Comparison of ENCODE assay signal across 1 mouse cellular context in the genomic region with DNA sequence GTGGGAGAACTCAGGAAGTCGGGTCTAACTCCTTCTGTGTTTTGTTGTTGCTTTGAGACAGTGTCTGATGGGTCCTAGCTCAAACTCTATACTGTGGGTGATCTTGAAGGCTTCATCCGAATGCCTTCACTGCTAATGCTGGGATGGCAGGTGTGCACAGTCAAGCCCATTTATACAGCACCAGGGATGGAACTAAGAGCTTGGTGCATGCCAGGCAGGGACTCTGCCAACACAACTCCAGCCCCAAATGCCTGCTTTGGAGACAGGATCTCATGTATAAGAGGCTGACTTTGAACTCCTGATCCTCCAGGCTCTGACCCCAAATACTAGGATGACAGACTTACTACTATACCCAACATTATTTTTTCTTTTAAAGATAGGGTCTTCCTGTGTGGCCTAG.
TF ChIP-seq lines count a peak whose summit lies in the region.

No protein-coding gene starts in this region.

TF ChIP-seq in ES-E14, 5 proteins besides CTCF, POLR2A, EP300 and RAD21 (continued from another document):
- TF ChIP-seq ZNF384 (IDR thresholded peaks at IDR 0.05; ENCODE audit: low read depth, low read length) = no peak
- no peak for TF ChIP-seq ZC3H11A (IDR thresholded peaks at IDR 0.05; ENCODE audit: borderline replicate concordance, low read depth, low read length)
